Mouse (Mus musculus) limb, embryonic 12.5 days (tissue): ENCODE results near the gene Gm11562. TPM values are rescaled to one million over a fixed set of nuclear protein-coding genes. Genes with fewer than 3 reads are reported as not detected.
"Not testable (repeated sequence)": the region's sequence is repeated elsewhere in the genome, so short reads cannot be mapped to it uniquely, and the experiment has no call there.

Experiments used
- ATAC-seq: fragments of 200-750 bp; cut with Nextera tagmentation; 2 replicates; pipeline ENCODE4 v1.8.0; 2017; ENCODE audit warnings: low read depth, moderate TSS enrichment; ENCODE audit not compliant: insufficient number of reproducible peaks, insufficient read depth, low FRiP score, low TSS enrichment
- H3K27ac ChIP-seq: fragments of 300-500 bp; sonication (generic); 2 replicates; pipeline ENCODE4 v1.5.1; 2016; ENCODE audit warnings: mild to moderate bottlenecking, moderate library complexity
- H3K27me3 ChIP-seq: fragments of 300-500 bp; sonication (generic); 2 replicates; pipeline ENCODE4 v1.6.1; 2016; ENCODE audit warnings: mild to moderate bottlenecking, moderate library complexity
- H3K36me3 ChIP-seq: fragments of 300-500 bp; sonication (generic); 2 replicates; pipeline ENCODE4 v1.6.1; 2016; ENCODE audit warnings: mild to moderate bottlenecking, moderate library complexity
- H3K4me1 ChIP-seq: fragments of 300-500 bp; sonication (generic); replicated peaks from 2 replicates; pipeline ENCODE4 v1.6.1; 2016
- H3K4me2 ChIP-seq: fragments of 300-500 bp; sonication (generic); 2 replicates; pipeline ENCODE4 v1.6.1; 2016; ENCODE audit warnings: mild to moderate bottlenecking, moderate library complexity
- H3K4me3 ChIP-seq: fragments of 300-500 bp; sonication (generic); replicated peaks from 2 replicates; pipeline ENCODE4 v1.5.1; 2016; ENCODE audit warnings: mild to moderate bottlenecking
- H3K9ac ChIP-seq: fragments of 300-500 bp; sonication (generic); replicated peaks from 2 replicates; pipeline ENCODE4 v1.6.1; 2016; ENCODE audit warnings: mild to moderate bottlenecking, moderate library complexity
- H3K9me3 ChIP-seq: fragments of 300-500 bp; sonication (generic); 2 replicates; pipeline ENCODE4 v1.6.1; 2016; ENCODE audit warnings: mild to moderate bottlenecking, moderate library complexity
- WGBS: fragments of 180-500 bp; shearing (Covaris S2); methylation state at CpG from one replicate; pipeline ENCODE4 v1.1.7; 2016; 5-methylcytosine and 5-hydroxymethylcytosine counted together
- polyA plus RNA-seq: library from polyadenylated mRNA; unstranded; fragments of >200 nt; fragmentation: Nextera tagmentation; extraction: Ambion mirVana; gene quantifications from 2 replicates; pipeline ENCODE4 v1.2.1, GENCODE M21; 2016

Gene Gm11562
- polyA plus RNA-seq, result not detected in 2 replicates

- Histone ChIP-seq H3K4me3 (no peak within 1 kb of the TSS), H3K36me3 (no peaks in the 10 kb centered on the region), H3K4me1 (no peaks in the 10 kb centered on the region), H3K27me3 (no peaks in the 10 kb centered on the region), H3K27ac (no peak within 1 kb of the TSS), H3K9me3 (no peaks in the 10 kb centered on the region), H3K9ac (no peak within 1 kb of the TSS), H3K4me2 (no peak within 1 kb of the TSS)
- 87% methylated on average over 2 of the region's 2 CpGs for WGBS
- no peak for ATAC-seq
Observed at GRCm38 (mm10) chr11:99620335-99620734, at the start of gene Gm11562. TSS of gene Gm11562 (minus strand) at chr11:99620435.

- H3K36me3 ChIP-seq, result no peaks in the 10 kb centered on the region
- H3K4me3 ChIP-seq, result no peak within 1 kb of the TSS
- no peak within 1 kb of the TSS for H3K4me2 ChIP-seq
- no peak within 1 kb of the TSS for H3K9ac ChIP-seq
- H3K27me3 ChIP-seq, result 0 out of 2 replicates have a peak, but pooled peaks cover 3% of the 10 kb centered on the region
- no peak within 1 kb of the TSS for H3K27ac ChIP-seq
- no peaks in the 10 kb centered on the region for H3K4me1 ChIP-seq
- H3K9me3 ChIP-seq, result no peaks in the 10 kb centered on the region
- no peak for ATAC-seq
Observed at GRCm38 (mm10) chr11:99665860-99666259, 45.6 kb upstream of the Gm11562 start, which contains the start of gene Krtap4-6. TSS of gene Krtap4-6 (minus strand) at chr11:99665960.

DNA sequence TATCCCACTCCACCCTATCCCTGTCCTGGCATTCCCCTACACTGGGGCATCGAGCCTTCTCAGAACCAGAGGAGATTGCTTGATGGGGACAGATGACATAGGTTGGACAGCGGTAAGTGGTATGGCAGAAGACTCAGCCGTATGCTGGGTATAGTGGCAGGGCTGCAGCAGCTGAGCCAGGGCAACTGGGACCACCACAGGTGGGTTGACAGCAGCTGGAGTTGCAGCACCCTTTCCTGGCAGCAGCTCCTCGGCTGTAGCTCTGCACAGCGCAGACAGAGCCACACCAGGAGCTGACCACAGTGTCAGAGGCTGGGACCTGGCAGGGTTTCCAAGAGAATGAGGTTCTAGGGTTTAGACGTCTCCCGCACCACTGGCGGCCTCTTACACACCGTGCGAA is 42.6 kb upstream of the Gm11562 start:
- Histone ChIP-seq H3K36me3 (no peaks in the 10 kb centered on the region), H3K4me2 (no peak overlapping the region)
- WGBS, result 82% methylated on average over 10 of the region's 10 CpGs

GRCm38 (mm10) chr11:99659256-99659655 is 39.0 kb upstream of the Gm11562 start:
- H3K4me2 ChIP-seq, result no peak overlapping the region
- WGBS, result 87% methylated on average over 4 of the region's 4 CpGs

More for the DNA sequence above, 42.6 kb upstream of the Gm11562 start:
- Histone ChIP-seq H3K4me3 (no peak overlapping the region), H3K9ac (no peak overlapping the region), H3K27ac (no peak overlapping the region), H3K27me3 (0 out of 2 replicates have a peak, but pooled peaks cover 3% of the 10 kb centered on the region), H3K4me1 (no peaks in the 10 kb centered on the region), H3K9me3 (no peaks in the 10 kb centered on the region)
- no peak for ATAC-seq

GRCm38 (mm10) chr11:99658467-99659010 is 38.3 kb upstream of the Gm11562 start, which contains the start of gene Gm11563:
TSS of gene Gm11563 (minus strand) at chr11:99658960.
- H3K27me3 ChIP-seq, H3K27ac ChIP-seq: not testable (repeated sequence)
- 65% methylated on average over 10 of the region's 10 CpGs for WGBS

More at GRCm38 (mm10) chr11:99659256-99659655, 39.0 kb upstream of the Gm11562 start:
- Histone ChIP-seq H3K27me3 (0 out of 2 replicates have a peak, but pooled peaks cover 3% of the 10 kb centered on the region), H3K4me1 (no peaks in the 10 kb centered on the region), H3K36me3 (no peaks in the 10 kb centered on the region), H3K9ac (no peak overlapping the region), H3K27ac (no peak overlapping the region), H3K4me3 (no peak overlapping the region), H3K9me3 (no peaks in the 10 kb centered on the region)
- ATAC-seq, result no peak

GRCm38 (mm10) chr11:99657051-99657450 is 36.8 kb upstream of the Gm11562 start:
- no peaks in the 10 kb centered on the region for H3K27me3 ChIP-seq
- H3K36me3 ChIP-seq, result no peaks in the 10 kb centered on the region
- no peak overlapping the region for H3K27ac ChIP-seq
- no peak overlapping the region for H3K9ac ChIP-seq
- WGBS, result 46% methylated on average over 5 of the region's 5 CpGs
- no peak overlapping the region for H3K4me3 ChIP-seq
- ATAC-seq, result no peak
- H3K4me1 ChIP-seq, result no peaks in the 10 kb centered on the region
- H3K9me3 ChIP-seq, result no peaks in the 10 kb centered on the region
- H3K4me2 ChIP-seq, result no peak overlapping the region

More at GRCm38 (mm10) chr11:99658467-99659010, 38.3 kb upstream of the Gm11562 start, which contains the start of gene Gm11563:
- ATAC-seq, H3K9ac ChIP-seq, H3K9me3 ChIP-seq, H3K4me3 ChIP-seq, H3K4me2 ChIP-seq, H3K4me1 ChIP-seq, H3K36me3 ChIP-seq: not testable (repeated sequence)

- no peaks in the 10 kb centered on the region for H3K36me3 ChIP-seq
- WGBS, result 78% methylated on average over 2 of the region's 2 CpGs
- no peak within 1 kb of the TSS for H3K27ac ChIP-seq
- no peaks in the 10 kb centered on the region for H3K27me3 ChIP-seq
- H3K4me2 ChIP-seq, result no peak within 1 kb of the TSS
- no peak for ATAC-seq
- H3K4me1 ChIP-seq, result no peaks in the 10 kb centered on the region
- no peak within 1 kb of the TSS for H3K4me3 ChIP-seq
- no peak within 1 kb of the TSS for H3K9ac ChIP-seq
- H3K9me3 ChIP-seq, result no peaks in the 10 kb centered on the region
Observed at GRCm38 (mm10) chr11:99650136-99650535, 29.9 kb upstream of the Gm11562 start, which contains the start of gene Gm11555. TSS of gene Gm11555 (minus strand) at chr11:99650236.

DNA sequence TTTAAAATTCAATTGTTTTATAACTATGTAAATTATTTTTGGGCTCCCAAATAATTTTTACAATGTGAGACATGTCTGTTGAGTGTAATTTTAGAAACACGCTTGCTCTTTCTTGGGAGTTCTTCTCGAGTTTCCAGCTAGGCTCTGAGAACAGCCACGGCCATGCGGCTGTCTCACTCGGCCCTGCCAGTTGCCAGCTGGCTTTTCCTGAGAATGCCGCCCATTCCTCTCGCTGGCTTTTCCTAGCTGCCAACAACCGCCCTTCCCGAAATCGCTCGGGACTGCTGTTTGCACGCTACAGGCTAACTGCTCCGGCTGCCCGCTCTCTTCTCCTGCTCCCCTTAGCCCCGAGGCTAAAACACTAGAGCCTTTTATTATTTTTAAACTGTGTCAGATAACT is 26.2 kb upstream of the Gm11562 start:
- Histone ChIP-seq H3K4me2 (no peak overlapping the region), H3K27me3 (peaks cover 3% of the 10 kb centered on the region; the same call in 1 of the 2 replicates), H3K27ac (no peak overlapping the region), H3K36me3 (no peaks in the 10 kb centered on the region), H3K4me1 (0 out of 2 replicates have a peak, but pooled peaks cover 1% of the 10 kb centered on the region), H3K9me3 (no peaks in the 10 kb centered on the region), H3K9ac (no peak overlapping the region), H3K4me3 (no peak overlapping the region)
- ATAC-seq, result no peak
- whole genome bisulfite sequencing, result 83% methylated on average over 15 of the region's 15 CpGs

DNA sequence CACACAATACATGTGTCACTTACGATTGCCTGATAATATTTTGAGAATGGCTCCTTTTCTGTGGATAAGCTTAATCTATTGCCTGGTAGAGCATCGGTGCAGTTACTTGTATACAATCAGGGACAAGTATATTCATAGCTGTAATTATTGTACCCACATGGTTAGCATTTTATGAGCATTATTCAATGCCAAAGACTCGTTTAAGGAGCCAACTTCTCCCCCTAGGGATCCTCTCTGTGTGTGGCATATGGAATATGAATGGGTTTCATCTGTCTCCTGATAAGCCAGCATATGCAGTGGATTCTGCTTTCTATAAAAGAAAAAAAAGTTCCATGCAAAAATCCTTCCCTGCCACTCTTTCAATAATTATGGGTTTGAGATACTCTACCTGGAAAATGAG is 24.1 kb upstream of the Gm11562 start:
- WGBS, result 72% methylated on average over 3 of the region's 3 CpGs
- Histone ChIP-seq H3K9me3 (no peaks in the 10 kb centered on the region), H3K36me3 (no peaks in the 10 kb centered on the region), H3K4me1 (peaks cover 2% of the 10 kb centered on the region; the same call in 1 of the 2 replicates), H3K27ac (no peak overlapping the region), H3K4me3 (no peak overlapping the region), H3K9ac (no peak overlapping the region), H3K27me3 (peaks cover 3% of the 10 kb centered on the region; the same call in 1 of the 2 replicates), H3K4me2 (no peak overlapping the region)
- no peak for ATAC-seq

DNA sequence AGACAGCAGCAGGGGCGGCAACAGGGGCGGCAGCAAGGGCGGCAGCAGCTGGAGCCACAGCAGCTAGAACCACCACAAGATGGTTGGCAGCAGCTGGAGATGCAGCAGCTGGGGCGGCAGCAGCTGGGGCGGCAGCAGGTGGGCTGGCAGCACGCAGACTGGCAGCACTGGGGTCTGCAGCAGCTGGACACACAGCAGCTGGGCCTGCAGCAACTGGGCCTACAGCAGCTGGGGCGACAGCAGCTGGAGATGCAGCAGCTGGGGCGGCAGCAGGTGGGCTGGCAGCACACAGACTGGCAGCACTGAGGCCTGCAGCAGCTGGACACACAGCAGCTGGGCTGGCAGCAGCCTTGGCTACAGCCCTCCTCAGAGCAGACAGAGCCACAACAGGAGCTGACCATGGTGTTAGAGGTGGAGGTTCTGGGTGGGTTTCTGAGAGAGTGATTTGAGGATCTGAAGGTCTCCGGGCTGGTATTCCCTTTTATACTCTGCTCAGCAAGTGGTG is 23.5 kb upstream of the Gm11562 start, which contains the start of gene Krtap4-7:
Gene Krtap4-7 (minus strand): TSS at position 455 of the 505 bp plus-strand sequence.
- H3K4me1 ChIP-seq, H3K4me3 ChIP-seq, H3K27me3 ChIP-seq, H3K9me3 ChIP-seq, ATAC-seq, H3K27ac ChIP-seq, H3K9ac ChIP-seq, H3K4me2 ChIP-seq, H3K36me3 ChIP-seq: not testable (repeated sequence)
- WGBS, result 77% methylated on average over 9 of the region's 9 CpGs

- Histone ChIP-seq H3K36me3 (no peaks in the 10 kb centered on the region), H3K4me3 (no peak overlapping the region), H3K27me3 (peaks cover 3% of the 10 kb centered on the region), H3K4me2 (no peak overlapping the region), H3K9ac (no peak overlapping the region), H3K9me3 (no peaks in the 10 kb centered on the region), H3K27ac (no peak overlapping the region), H3K4me1 (peaks cover 2% of the 10 kb centered on the region; the same call in 1 of the 2 replicates)
- WGBS, result 15% methylated on average over 1 of the region's 1 CpGs
- ATAC-seq, result no peak
Observed at GRCm38 (mm10) chr11:99640926-99641325, 20.7 kb upstream of the Gm11562 start.
